Mouse (Mus musculus): ENCODE data around the gene Fam3c. TPM values are rescaled to one million over a fixed set of nuclear protein-coding genes. Genes with fewer than 3 reads are reported as not detected.

Fam3c gene
- 58.7 and 59.9 TPM in 2 replicates for polyA plus RNA-seq (2015; fragmentation: Nextera tagmentation; extraction: Ambion mirVana)

DNA sequence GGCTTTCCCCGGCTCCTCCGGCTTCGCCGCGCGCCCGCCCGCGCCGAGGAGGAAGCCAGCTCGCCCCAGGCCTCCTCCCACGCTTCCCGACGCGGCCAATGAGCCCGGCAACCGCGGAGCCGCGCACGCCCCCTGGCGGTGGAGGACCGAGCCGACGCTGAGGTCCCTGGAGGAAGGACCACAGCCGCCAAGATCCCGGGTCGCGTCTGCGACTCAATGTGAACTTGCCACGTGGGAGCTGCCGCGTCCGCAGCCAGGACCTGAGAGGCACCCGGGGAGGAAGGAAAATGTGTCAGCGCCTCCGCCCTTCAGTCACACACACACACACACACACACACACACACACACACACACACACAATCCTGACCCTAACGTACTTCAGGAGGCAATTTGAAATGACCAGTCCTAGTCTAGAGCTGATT is at the start of gene Fam3c:
Gene Fam3c, minus strand, starts transcription at position 158 of the 422 bp plus-strand sequence.
- TF ChIP-seq CTCF (IDR thresholded peaks at IDR 0.05; ENCODE audit: low read depth): peak; percentile 98

DNA sequence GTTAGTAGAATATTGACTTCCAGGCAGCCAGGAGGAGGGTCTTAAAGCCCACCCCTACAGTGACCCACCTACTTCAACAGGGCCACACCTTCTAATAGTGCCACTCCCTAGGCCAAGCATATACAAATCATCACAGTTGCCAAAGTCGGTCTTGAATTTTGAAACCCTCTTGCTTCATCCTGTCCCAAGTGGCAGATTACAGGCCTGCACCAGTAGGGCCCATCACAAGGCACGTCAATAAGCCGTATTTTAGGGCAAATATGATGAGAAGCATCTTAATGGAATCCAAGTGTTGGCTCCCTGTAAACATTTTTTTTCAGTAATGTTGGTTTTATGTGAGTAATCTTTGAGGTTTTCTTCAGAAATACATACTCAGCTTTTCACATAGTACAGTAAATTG is 49.0 kb upstream of the Fam3c start:
- WGBS: 80% methylated on average over 3 of the region's 3 CpGs
- TF ChIP-seq CTCF (IDR thresholded peaks at IDR 0.05; ENCODE audit: low read depth): no peak
- H3K27ac ChIP-seq (ENCODE audit: low read depth, low read length): no peak overlapping the region

More for the DNA sequence above, at the start of gene Fam3c:
- Histone ChIP-seq H3K9me3 (ENCODE audit: control insufficient read depth) (no peaks in the 10 kb centered on the region), H3K4me1 (replicated peaks; ENCODE audit: control insufficient read depth, insufficient read depth, low read length) (0 out of 2 replicates have a peak, but pooled peaks cover 3% of the 10 kb centered on the region), H3K9ac (ENCODE audit: low read depth, low read length) (peak within 1 kb of the TSS; percentile 86), H3K27me3 (replicated peaks; ENCODE audit: control insufficient read depth, insufficient read depth, low read length) (no peaks in the 10 kb centered on the region), H3K27ac (ENCODE audit: low read depth, low read length) (peak within 1 kb of the TSS; percentile 92), H3K36me3 (ENCODE audit: control insufficient read depth, insufficient read depth) (no peaks in the 10 kb centered on the region), H3K4me3 (ENCODE audit: low read depth, low read length) (peak within 1 kb of the TSS; percentile 81), H3K4me2 (replicated peaks; ENCODE audit: low read depth) (peak within 1 kb of the TSS; percentile 87)
- WGBS: 0% methylated on average over 33 of the region's 38 CpGs
- ATAC-seq: peak; percentile 97

DNA sequence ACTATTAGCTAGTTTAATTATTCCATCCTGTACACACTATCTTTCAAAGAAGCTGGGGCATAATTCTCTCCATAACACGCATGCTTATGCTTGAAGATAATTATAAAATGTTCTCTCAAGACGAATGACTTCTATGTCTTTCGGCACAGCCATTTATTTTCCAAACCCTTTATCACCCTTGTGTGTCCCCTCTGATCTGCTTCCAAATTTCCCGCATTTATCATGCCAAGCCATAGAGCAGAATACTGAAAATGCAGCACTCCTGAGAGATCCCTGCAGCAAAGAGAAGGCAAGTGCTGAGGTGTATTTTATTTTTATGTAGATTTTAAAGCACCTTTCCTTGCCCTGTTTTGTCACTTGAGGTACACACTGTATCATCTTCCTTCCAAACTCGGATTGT is 47.7 kb upstream of the Fam3c start:
- no peak overlapping the region for H3K27ac ChIP-seq (ENCODE audit: low read depth, low read length)
- 84% methylated on average over 5 of the region's 5 CpGs for WGBS
- TF ChIP-seq CTCF (IDR thresholded peaks at IDR 0.05; ENCODE audit: low read depth): no peak
- no peaks in the 10 kb centered on the region for H3K4me1 ChIP-seq (replicated peaks; ENCODE audit: control insufficient read depth, insufficient read depth, low read length)
- no peaks in the 10 kb centered on the region for H3K9me3 ChIP-seq (ENCODE audit: control insufficient read depth)
- no peak overlapping the region for H3K9ac ChIP-seq (ENCODE audit: low read depth, low read length)
- no peaks in the 10 kb centered on the region for H3K27me3 ChIP-seq (replicated peaks; ENCODE audit: control insufficient read depth, insufficient read depth, low read length)
- H3K4me3 ChIP-seq (ENCODE audit: low read depth, low read length): no peak overlapping the region
- ATAC-seq: no peak
- no peaks in the 10 kb centered on the region for H3K36me3 ChIP-seq (ENCODE audit: control insufficient read depth, insufficient read depth)
- no peak overlapping the region for H3K4me2 ChIP-seq (replicated peaks; ENCODE audit: low read depth)

More for the DNA sequence above, 49.0 kb upstream of the Fam3c start:
- no peak overlapping the region for H3K4me2 ChIP-seq (replicated peaks; ENCODE audit: low read depth)
- H3K4me1 ChIP-seq (replicated peaks; ENCODE audit: control insufficient read depth, insufficient read depth, low read length): no peaks in the 10 kb centered on the region
- no peaks in the 10 kb centered on the region for H3K27me3 ChIP-seq (replicated peaks; ENCODE audit: control insufficient read depth, insufficient read depth, low read length)
- H3K9me3 ChIP-seq (ENCODE audit: control insufficient read depth): no peaks in the 10 kb centered on the region
- no peak for ATAC-seq
- H3K36me3 ChIP-seq (ENCODE audit: control insufficient read depth, insufficient read depth): no peaks in the 10 kb centered on the region
- no peak overlapping the region for H3K4me3 ChIP-seq (ENCODE audit: low read depth, low read length)
- no peak overlapping the region for H3K9ac ChIP-seq (ENCODE audit: low read depth, low read length)

- Histone ChIP-seq H3K9ac (ENCODE audit: low read depth, low read length) (no peak overlapping the region), H3K4me3 (ENCODE audit: low read depth, low read length) (no peak overlapping the region), H3K4me1 (replicated peaks; ENCODE audit: control insufficient read depth, insufficient read depth, low read length) (no peaks in the 10 kb centered on the region), H3K9me3 (ENCODE audit: control insufficient read depth) (no peaks in the 10 kb centered on the region), H3K36me3 (ENCODE audit: control insufficient read depth, insufficient read depth) (no peaks in the 10 kb centered on the region), H3K4me2 (replicated peaks; ENCODE audit: low read depth) (no peak overlapping the region), H3K27ac (ENCODE audit: low read depth, low read length) (no peak overlapping the region), H3K27me3 (replicated peaks; ENCODE audit: control insufficient read depth, insufficient read depth, low read length) (no peaks in the 10 kb centered on the region)
- no peak for ATAC-seq
- no peak for TF ChIP-seq CTCF (IDR thresholded peaks at IDR 0.05; ENCODE audit: low read depth)
- 90% methylated on average over 9 of the region's 9 CpGs for WGBS
Measured at GRCm38 (mm10) chr6:22403317-22403716, 47.3 kb upstream of the Fam3c start.

GRCm38 (mm10) chr6:22402548-22403164 is 46.6 kb upstream of the Fam3c start:
- no peaks in the 10 kb centered on the region for H3K27me3 ChIP-seq (replicated peaks; ENCODE audit: control insufficient read depth, insufficient read depth, low read length)
- no peak for TF ChIP-seq CTCF (IDR thresholded peaks at IDR 0.05; ENCODE audit: low read depth)
- WGBS: 77% methylated on average over 13 of the region's 13 CpGs

GRCm38 (mm10) chr6:22402037-22402436 is 46.0 kb upstream of the Fam3c start:
- no peak overlapping the region for H3K4me3 ChIP-seq (ENCODE audit: low read depth, low read length)
- no peak overlapping the region for H3K9ac ChIP-seq (ENCODE audit: low read depth, low read length)
- no peak for TF ChIP-seq CTCF (IDR thresholded peaks at IDR 0.05; ENCODE audit: low read depth)
- H3K36me3 ChIP-seq (ENCODE audit: control insufficient read depth, insufficient read depth): no peaks in the 10 kb centered on the region
- no peaks in the 10 kb centered on the region for H3K9me3 ChIP-seq (ENCODE audit: control insufficient read depth)
- H3K4me1 ChIP-seq (replicated peaks; ENCODE audit: control insufficient read depth, insufficient read depth, low read length): no peaks in the 10 kb centered on the region
- WGBS: 78% methylated on average over 5 of the region's 5 CpGs
- no peak for ATAC-seq
- no peaks in the 10 kb centered on the region for H3K27me3 ChIP-seq (replicated peaks; ENCODE audit: control insufficient read depth, insufficient read depth, low read length)
- H3K27ac ChIP-seq (ENCODE audit: low read depth, low read length): no peak overlapping the region
- no peak overlapping the region for H3K4me2 ChIP-seq (replicated peaks; ENCODE audit: low read depth)

More at GRCm38 (mm10) chr6:22402548-22403164, 46.6 kb upstream of the Fam3c start:
- no peak for ATAC-seq
- Histone ChIP-seq H3K27ac (ENCODE audit: low read depth, low read length) (no peak overlapping the region), H3K9me3 (ENCODE audit: control insufficient read depth) (no peaks in the 10 kb centered on the region), H3K4me2 (replicated peaks; ENCODE audit: low read depth) (no peak overlapping the region), H3K4me3 (ENCODE audit: low read depth, low read length) (no peak overlapping the region), H3K4me1 (replicated peaks; ENCODE audit: control insufficient read depth, insufficient read depth, low read length) (no peaks in the 10 kb centered on the region), H3K9ac (ENCODE audit: low read depth, low read length) (no peak overlapping the region), H3K36me3 (ENCODE audit: control insufficient read depth, insufficient read depth) (no peaks in the 10 kb centered on the region)

Measured in intestine, postnatal 0 days (tissue).